Mouse (Mus musculus): ENCODE data around the gene Hsd17b12. TPM values are rescaled to one million over a fixed set of nuclear protein-coding genes. Genes with fewer than 3 reads are reported as not detected.

Gene Hsd17b12
- total and polyA plus RNA-seq, 2 experiments from 2014 or later, result 24.1 to 37.7 TPM

DNA sequence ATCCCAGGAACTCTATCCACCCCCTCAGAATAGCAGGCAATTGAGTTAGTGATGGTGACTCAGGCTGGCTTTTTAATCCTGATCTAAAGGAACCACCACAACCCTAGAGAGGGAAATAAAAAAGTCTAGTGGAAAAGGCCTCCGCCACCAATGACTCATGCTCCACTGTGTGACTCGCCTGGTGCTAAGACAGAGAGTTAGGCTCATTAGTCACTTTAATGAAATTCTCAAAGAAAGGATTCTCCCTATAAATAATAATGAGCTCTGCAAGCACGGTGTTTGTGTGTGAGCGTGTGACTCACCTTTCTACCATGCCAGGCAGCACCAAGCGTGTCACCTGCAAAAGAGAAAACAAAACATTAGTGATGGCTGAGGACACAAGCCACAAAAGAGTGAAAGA is 105.8 kb downstream of the Hsd17b12 start:
- Histone ChIP-seq H3K27me3 (ENCODE audit: control insufficient read depth, insufficient read depth, low read length) (no peaks in the 10 kb centered on the region), H3K36me3 (replicated peaks; ENCODE audit: control insufficient read depth, insufficient read depth, low read length) (no peaks in the 10 kb centered on the region), H3K4me2 (ENCODE audit: low read depth, low read length) (no peak overlapping the region), H3K9ac (replicated peaks; ENCODE audit: low read depth, low read length) (no peak overlapping the region), H3K4me1 (ENCODE audit: control insufficient read depth, insufficient read depth) (no peaks in the 10 kb centered on the region), H3K9me3 (replicated peaks; ENCODE audit: control insufficient read depth, low read length) (no peaks in the 10 kb centered on the region), H3K27ac (ENCODE audit: low read depth) (no peak overlapping the region), H3K4me3 (ENCODE audit: low read depth, low read length) (no peak overlapping the region)
- no peak for DNase-seq (ENCODE audit: low spot score)
- WGBS, result 76% methylated on average over 5 of the region's 5 CpGs
- no peak for TF ChIP-seq CTCF (IDR thresholded peaks at IDR 0.05; ENCODE audit: low read depth)
- no peak for TF ChIP-seq EP300 (IDR thresholded peaks at IDR 0.05; ENCODE audit: low read depth)
- no peak for ATAC-seq (ENCODE audit: insufficient read depth, low read depth)

DNA sequence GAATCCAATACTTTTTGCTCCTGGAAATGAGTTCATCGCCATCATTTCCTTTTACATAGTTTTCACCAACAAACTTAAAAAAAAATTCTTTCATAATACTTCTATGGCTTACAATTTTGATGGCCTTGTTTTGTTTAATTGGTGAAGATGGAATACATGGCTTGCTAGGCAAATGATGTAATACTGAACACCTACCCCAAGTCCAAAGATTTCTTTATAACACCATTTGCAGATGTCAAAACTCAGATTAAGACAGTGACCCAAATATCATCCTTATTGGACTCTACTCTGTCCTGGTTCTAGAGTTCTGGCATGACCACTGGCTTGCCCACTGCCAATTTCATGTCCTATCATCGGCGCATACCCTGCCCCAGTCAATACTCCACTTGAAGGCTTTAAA is 106.9 kb downstream of the Hsd17b12 start:
- Histone ChIP-seq H3K27me3 (ENCODE audit: control insufficient read depth, insufficient read depth, low read length) (no peaks in the 10 kb centered on the region), H3K4me1 (ENCODE audit: control insufficient read depth, insufficient read depth) (0 out of 2 replicates have a peak, but pooled peaks cover 3% of the 10 kb centered on the region), H3K4me3 (ENCODE audit: low read depth, low read length) (no peak overlapping the region), H3K27ac (ENCODE audit: low read depth) (no peak overlapping the region), H3K36me3 (replicated peaks; ENCODE audit: control insufficient read depth, insufficient read depth, low read length) (no peaks in the 10 kb centered on the region), H3K4me2 (ENCODE audit: low read depth, low read length) (no peak overlapping the region), H3K9ac (replicated peaks; ENCODE audit: low read depth, low read length) (no peak overlapping the region), H3K9me3 (replicated peaks; ENCODE audit: control insufficient read depth, low read length) (no peaks in the 10 kb centered on the region)
- WGBS, result 93% methylated on average over 3 of the region's 3 CpGs
- TF ChIP-seq EP300 (IDR thresholded peaks at IDR 0.05; ENCODE audit: low read depth), result no peak
- TF ChIP-seq CTCF (IDR thresholded peaks at IDR 0.05; ENCODE audit: low read depth), result no peak
- no peak for DNase-seq (ENCODE audit: low spot score)
- ATAC-seq (ENCODE audit: insufficient read depth, low read depth), result no peak

DNA sequence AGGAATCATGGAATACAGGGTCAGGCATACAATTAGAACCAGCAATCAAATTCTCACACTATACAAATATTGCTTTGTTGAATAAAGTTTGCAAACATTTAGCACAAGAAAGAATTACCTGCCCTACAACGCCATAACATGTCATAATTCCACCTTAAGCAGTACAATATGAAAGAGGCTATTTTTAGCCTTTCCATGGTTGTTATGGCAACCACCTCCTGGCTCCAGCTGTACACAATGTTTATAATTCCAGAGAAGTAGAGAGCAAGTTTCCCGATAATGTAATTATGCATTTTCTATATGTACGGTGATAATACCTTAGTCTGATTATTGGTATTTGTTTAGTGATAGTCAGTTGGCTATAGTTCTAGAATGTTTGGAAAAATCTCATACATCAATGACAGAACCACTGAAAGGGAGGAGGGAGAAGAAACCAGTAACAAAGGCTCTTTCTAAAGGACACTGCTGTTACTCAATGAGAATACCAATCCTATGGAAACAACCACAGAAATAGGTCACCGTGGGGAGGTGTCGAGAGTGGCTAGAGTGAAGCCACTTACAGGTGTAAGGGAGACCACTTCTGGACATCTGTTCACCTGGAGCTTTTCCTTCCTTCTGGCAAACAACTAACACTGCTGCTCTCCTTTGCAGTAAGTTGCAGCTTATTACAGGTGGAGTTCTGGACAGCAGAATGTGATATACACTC is 108.1 kb downstream of the Hsd17b12 start:
- no peaks in the 10 kb centered on the region for H3K9me3 ChIP-seq (replicated peaks; ENCODE audit: control insufficient read depth, low read length)
- WGBS, result 73% methylated on average over 5 of the region's 5 CpGs
- no peak for TF ChIP-seq CTCF (IDR thresholded peaks at IDR 0.05; ENCODE audit: low read depth)
- no peak for TF ChIP-seq EP300 (IDR thresholded peaks at IDR 0.05; ENCODE audit: low read depth)
- DNase-seq (ENCODE audit: low spot score) (no peak), ATAC-seq (ENCODE audit: insufficient read depth, low read depth) (no peak)
- H3K4me2 ChIP-seq (ENCODE audit: low read depth, low read length), result no peak overlapping the region
- no peak overlapping the region for H3K4me3 ChIP-seq (ENCODE audit: low read depth, low read length)
- H3K27me3 ChIP-seq (ENCODE audit: control insufficient read depth, insufficient read depth, low read length), result no peaks in the 10 kb centered on the region
- H3K27ac ChIP-seq (ENCODE audit: low read depth), result no peak overlapping the region
- no peaks in the 10 kb centered on the region for H3K36me3 ChIP-seq (replicated peaks; ENCODE audit: control insufficient read depth, insufficient read depth, low read length)
- peaks cover 15% of the 10 kb centered on the region for H3K4me1 ChIP-seq (ENCODE audit: control insufficient read depth, insufficient read depth)
- no peak overlapping the region for H3K9ac ChIP-seq (replicated peaks; ENCODE audit: low read depth, low read length)

DNA sequence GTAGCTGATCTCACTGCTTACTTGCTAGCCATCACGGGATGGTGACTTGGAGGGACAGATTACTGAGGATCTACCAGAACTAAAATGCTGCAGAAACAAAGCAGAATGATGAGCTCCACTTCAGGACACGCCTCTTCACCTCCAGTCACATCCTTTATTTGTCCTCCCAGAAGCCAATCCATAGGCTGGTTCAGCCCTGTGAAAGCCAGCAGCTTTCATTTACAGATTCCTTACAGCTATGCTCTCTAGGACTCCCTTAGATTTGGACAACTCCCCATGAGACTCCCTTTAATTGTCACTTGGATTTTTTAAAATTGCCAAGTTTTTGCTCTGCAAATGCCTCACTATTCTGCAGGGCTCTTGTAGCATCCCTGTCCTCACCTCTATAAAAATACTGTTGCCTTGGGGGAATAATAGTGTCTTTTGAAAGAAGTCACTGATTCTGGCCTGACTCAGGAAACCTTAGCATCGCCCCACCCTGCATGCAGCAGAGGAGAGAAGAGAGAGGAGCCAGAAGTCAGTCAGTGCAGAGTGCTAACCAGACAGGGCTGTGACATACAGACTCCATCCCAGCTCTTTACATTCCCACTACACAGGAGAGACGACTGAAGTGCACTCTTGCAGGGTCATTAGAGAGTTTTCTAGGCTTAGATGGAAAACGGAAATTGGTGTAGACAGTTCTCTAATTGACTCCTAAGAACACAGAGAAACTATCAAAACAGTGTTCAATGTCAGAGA is 108.9 kb downstream of the Hsd17b12 start:
- Histone ChIP-seq H3K4me3 (ENCODE audit: low read depth, low read length) (no peak overlapping the region), H3K36me3 (replicated peaks; ENCODE audit: control insufficient read depth, insufficient read depth, low read length) (no peaks in the 10 kb centered on the region), H3K9me3 (replicated peaks; ENCODE audit: control insufficient read depth, low read length) (no peaks in the 10 kb centered on the region), H3K9ac (replicated peaks; ENCODE audit: low read depth, low read length) (no peak overlapping the region), H3K27me3 (ENCODE audit: control insufficient read depth, insufficient read depth, low read length) (no peaks in the 10 kb centered on the region), H3K4me2 (ENCODE audit: low read depth, low read length) (no peak overlapping the region), H3K27ac (ENCODE audit: low read depth) (no peak overlapping the region), H3K4me1 (ENCODE audit: control insufficient read depth, insufficient read depth) (peaks cover 15% of the 10 kb centered on the region)
- no peak for TF ChIP-seq CTCF (IDR thresholded peaks at IDR 0.05; ENCODE audit: low read depth)
- TF ChIP-seq EP300 (IDR thresholded peaks at IDR 0.05; ENCODE audit: low read depth), result no peak
- 64% methylated on average over 5 of the region's 5 CpGs for WGBS
- no peak for ATAC-seq (ENCODE audit: insufficient read depth, low read depth)
- no peak for DNase-seq (ENCODE audit: low spot score)

DNA sequence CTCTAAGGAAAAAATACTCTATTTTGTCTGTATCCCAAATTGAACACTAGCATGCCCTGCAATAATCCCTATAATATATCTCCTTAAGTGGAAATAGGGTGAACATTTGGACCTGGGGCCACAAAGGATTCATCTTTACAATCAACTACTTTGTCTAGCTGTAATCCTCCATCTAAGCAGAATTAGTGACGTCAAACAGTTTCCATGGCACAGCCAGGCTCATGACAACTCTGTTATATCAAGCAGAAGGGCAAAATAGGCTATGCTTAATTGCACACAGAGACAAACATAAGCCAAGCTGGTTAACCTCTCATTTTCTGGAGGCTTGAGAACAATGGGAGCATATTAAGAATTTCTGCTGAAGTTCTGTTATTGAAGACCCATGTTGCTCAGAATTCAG is 109.5 kb downstream of the Hsd17b12 start:
- no peak for ATAC-seq (ENCODE audit: insufficient read depth, low read depth)
- Histone ChIP-seq H3K27ac (ENCODE audit: low read depth) (no peak overlapping the region), H3K9ac (replicated peaks; ENCODE audit: low read depth, low read length) (no peak overlapping the region), H3K27me3 (ENCODE audit: control insufficient read depth, insufficient read depth, low read length) (no peaks in the 10 kb centered on the region), H3K9me3 (replicated peaks; ENCODE audit: control insufficient read depth, low read length) (no peaks in the 10 kb centered on the region), H3K4me3 (ENCODE audit: low read depth, low read length) (no peak overlapping the region), H3K4me1 (ENCODE audit: control insufficient read depth, insufficient read depth) (peaks cover 15% of the 10 kb centered on the region), H3K36me3 (replicated peaks; ENCODE audit: control insufficient read depth, insufficient read depth, low read length) (no peaks in the 10 kb centered on the region), H3K4me2 (ENCODE audit: low read depth, low read length) (no peak overlapping the region)
- TF ChIP-seq EP300 (IDR thresholded peaks at IDR 0.05; ENCODE audit: low read depth) (no peak), CTCF (IDR thresholded peaks at IDR 0.05; ENCODE audit: low read depth) (no peak)
- no peak for DNase-seq (ENCODE audit: low spot score)
- WGBS, result 70% methylated on average over 1 of the region's 1 CpGs

All from heart, postnatal 0 days (tissue).